Mouse (Mus musculus) intestine, embryonic 14.5 days (tissue): Measurements from ENCODE around the gene Glp1r. TPM values are rescaled to one million over a fixed set of nuclear protein-coding genes. Genes with fewer than 3 reads are reported as not detected.

ENCODE experiments used
- ATAC-seq: fragments of 200-750 bp; cut with Nextera tagmentation; replicated peaks from 2 replicates; pipeline ENCODE4 v1.8.0; 2017; ENCODE audit warnings: low read depth, moderate number of reproducible peaks, moderate TSS enrichment, moderate library complexity; ENCODE audit not compliant: low FRiP score, low TSS enrichment
- DNase-seq: peaks from one replicate; pipeline ENCODE4 v3.0.0-alpha.2; 2018; ENCODE audit warnings: low spot score
- H3K27ac ChIP-seq: fragments of 300-500 bp; sonication (generic); 2 replicates; pipeline ENCODE4 v1.5.1; 2014; ENCODE audit warnings: low read depth, mild to moderate bottlenecking, control low read depth
- H3K27me3 ChIP-seq: fragments of 300-500 bp; sonication (generic); replicated peaks from 2 replicates; pipeline ENCODE4 v1.6.1; 2014; ENCODE audit warnings: low read length, control low read depth; ENCODE audit not compliant: control insufficient read depth, insufficient read depth
- H3K36me3 ChIP-seq: fragments of 300-500 bp; sonication (generic); 2 replicates; pipeline ENCODE4 v1.6.1; 2014; ENCODE audit warnings: low read length, control low read depth; ENCODE audit not compliant: control insufficient read depth, insufficient read depth
- H3K4me1 ChIP-seq: fragments of 300-500 bp; sonication (generic); replicated peaks from 2 replicates; pipeline ENCODE4 v1.6.1; 2014; ENCODE audit warnings: low read length, control low read depth, mixed read lengths; ENCODE audit not compliant: control insufficient read depth, insufficient read depth
- H3K4me2 ChIP-seq: fragments of 300-500 bp; sonication (generic); 2 replicates; pipeline ENCODE4 v1.6.1; 2014; ENCODE audit warnings: low read length
- H3K4me3 ChIP-seq: fragments of 300-500 bp; sonication (generic); 2 replicates; pipeline ENCODE4 v1.5.1; 2014; ENCODE audit warnings: low read depth, low read length, control low read depth, mixed read lengths
- H3K9ac ChIP-seq: fragments of 300-500 bp; sonication (generic); 2 replicates; pipeline ENCODE4 v1.6.1; 2014; ENCODE audit warnings: mild to moderate bottlenecking, low read length
- H3K9me3 ChIP-seq: fragments of 300-500 bp; sonication (generic); 2 replicates; pipeline ENCODE4 v1.6.1; 2016; ENCODE audit warnings: low read length, control low read depth; ENCODE audit not compliant: control insufficient read depth
- WGBS: fragments of 180-500 bp; shearing (Covaris S2); extraction: QIAGEN DNeasy Blood & Tissue Kit; methylation state at CpG from one replicate; pipeline ENCODE4 v1.1.7; 2014; 5-methylcytosine and 5-hydroxymethylcytosine counted together
- polyA plus RNA-seq: library from polyadenylated mRNA; unstranded; fragments of >200 nt; fragmentation: Nextera tagmentation; extraction: Ambion mirVana; gene quantifications from 2 replicates; pipeline ENCODE4 v1.2.1, GENCODE M21; 2014

The Glp1r gene
- polyA plus RNA-seq, 1 experiment from 2014 or later, result 0.37 TPM

DNA sequence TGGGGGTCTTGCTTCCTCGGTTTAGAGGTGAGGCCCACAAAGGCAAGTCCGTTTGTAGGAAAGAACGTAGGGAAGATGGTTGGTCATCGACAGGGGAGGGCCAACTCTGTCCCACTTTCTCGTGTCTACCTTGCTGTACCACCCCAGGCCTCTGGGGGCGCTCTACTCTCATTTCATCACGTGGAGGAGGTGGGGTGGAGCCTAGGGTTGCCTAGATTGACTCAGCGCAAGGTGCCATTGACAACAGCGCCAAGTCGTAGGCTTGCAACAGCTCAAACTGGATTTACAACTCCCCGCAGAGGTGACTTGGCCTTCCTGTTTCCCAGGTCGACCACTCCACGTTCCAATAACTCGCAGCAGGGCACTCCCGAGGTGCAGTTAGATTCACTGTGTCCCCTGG, 27.3 kb upstream of the Glp1r start:
- Histone ChIP-seq H3K27ac (no peak overlapping the region), H3K4me2 (peak overlapping the region; percentile 11; the same call in 1 of the 2 replicates), H3K4me1 (no peaks in the 10 kb centered on the region), H3K36me3 (no peaks in the 10 kb centered on the region), H3K9ac (no peak overlapping the region), H3K4me3 (no peak overlapping the region), H3K9me3 (no peaks in the 10 kb centered on the region), H3K27me3 (no peaks in the 10 kb centered on the region)
- no peak for ATAC-seq
- DNase-seq, result no peak
- 58% methylated on average over 15 of the region's 15 CpGs for WGBS

DNA sequence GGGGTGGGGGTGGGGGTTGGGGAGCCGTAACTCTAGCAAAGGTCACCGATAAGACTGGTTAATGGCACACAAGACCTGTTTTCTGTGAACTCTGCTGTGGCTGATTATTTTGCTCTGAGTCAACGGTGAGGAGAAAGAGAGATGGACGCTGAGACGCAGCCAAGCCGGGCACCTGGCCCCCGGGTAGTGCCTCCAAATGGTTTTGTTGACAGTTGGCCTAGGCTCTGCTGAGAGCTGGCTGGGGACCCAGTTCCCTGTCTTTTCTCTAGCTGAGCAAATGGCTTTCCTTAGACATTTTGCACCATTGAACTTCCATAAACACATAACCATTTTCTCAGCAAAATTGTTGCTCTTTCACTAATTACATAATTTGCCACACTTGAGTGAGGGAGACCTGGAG, 24.2 kb upstream of the Glp1r start:
- Histone ChIP-seq H3K27me3 (no peaks in the 10 kb centered on the region), H3K4me3 (no peak overlapping the region), H3K4me1 (no peaks in the 10 kb centered on the region), H3K9ac (no peak overlapping the region), H3K9me3 (no peaks in the 10 kb centered on the region), H3K36me3 (no peaks in the 10 kb centered on the region), H3K4me2 (no peak overlapping the region), H3K27ac (no peak overlapping the region)
- 54% methylated on average over 7 of the region's 7 CpGs for WGBS
- no peak for DNase-seq
- ATAC-seq, result no peak

DNA sequence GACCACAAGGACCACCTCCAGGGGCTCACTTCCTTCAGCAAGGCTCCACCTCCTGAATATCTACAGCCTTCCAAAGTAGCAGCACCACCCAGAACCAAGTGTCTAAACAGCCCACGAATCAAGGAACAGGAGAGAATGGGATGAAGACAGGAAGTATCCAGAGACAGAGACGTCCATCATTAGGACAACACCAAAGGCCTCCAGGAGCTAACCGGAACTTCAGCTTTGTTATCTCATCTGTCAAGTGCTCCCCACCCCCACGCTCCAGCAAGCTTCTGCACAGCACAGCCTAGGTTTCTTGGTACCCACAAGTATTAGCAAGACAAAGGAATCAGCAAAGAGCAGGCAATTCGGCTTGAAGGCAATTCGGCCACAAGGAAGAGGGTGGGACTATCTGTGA, 23.0 kb upstream of the Glp1r start:
- Histone ChIP-seq H3K9ac (no peak overlapping the region), H3K4me3 (no peak overlapping the region), H3K27me3 (no peaks in the 10 kb centered on the region), H3K27ac (no peak overlapping the region), H3K4me1 (no peaks in the 10 kb centered on the region), H3K4me2 (no peak overlapping the region), H3K9me3 (no peaks in the 10 kb centered on the region), H3K36me3 (no peaks in the 10 kb centered on the region)
- 33% methylated on average over 6 of the region's 6 CpGs for WGBS
- ATAC-seq (no peak), DNase-seq (no peak)

DNA sequence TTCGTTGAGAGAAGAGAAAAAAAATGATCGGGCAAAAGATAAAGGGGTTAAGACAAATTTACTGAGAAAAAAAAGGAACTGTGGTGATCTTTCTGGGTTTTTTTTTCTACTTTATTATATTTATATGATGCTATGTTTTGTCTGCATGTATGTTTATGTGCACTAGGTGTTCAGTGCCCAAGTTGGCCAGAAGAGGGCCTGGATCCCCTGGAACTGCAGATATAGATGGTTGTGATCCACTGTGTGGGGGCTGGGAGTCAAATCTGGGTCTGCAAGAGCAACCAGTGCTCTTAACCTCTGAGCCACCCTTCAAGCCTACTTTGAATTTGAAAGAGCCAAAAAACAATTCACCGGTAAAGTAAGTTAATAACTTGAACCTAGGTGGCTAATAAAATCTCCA, 21.2 kb upstream of the Glp1r start:
- Histone ChIP-seq H3K4me3 (no peak overlapping the region), H3K27me3 (no peaks in the 10 kb centered on the region), H3K36me3 (no peaks in the 10 kb centered on the region), H3K4me1 (no peaks in the 10 kb centered on the region), H3K27ac (no peak overlapping the region), H3K9me3 (no peaks in the 10 kb centered on the region), H3K9ac (no peak overlapping the region), H3K4me2 (no peak overlapping the region)
- WGBS, result 87% methylated on average over 3 of the region's 3 CpGs
- DNase-seq (no peak), ATAC-seq (no peak)

DNA sequence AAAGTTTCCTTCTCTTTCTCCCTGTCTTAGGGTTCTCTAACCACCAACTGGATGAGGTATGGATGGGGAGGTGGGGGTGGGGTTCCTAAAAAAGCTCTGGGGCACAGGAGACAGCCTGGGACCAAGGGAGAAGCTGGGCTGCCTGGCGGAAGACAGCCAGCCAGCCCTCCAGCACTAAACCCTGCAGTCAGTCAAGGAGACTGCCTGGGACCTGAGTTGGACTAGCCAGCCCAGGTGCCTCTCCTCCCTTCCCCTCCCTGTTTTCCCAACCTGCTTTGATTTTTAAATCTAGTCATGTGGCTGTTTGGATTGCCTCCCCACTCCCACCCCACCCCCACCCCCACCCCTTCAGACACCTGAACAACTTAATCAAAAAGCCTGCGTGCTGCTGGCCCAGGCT, 20.6 kb upstream of the Glp1r start:
- WGBS, result 55% methylated on average over 2 of the region's 2 CpGs
- Histone ChIP-seq H3K9ac (no peak overlapping the region), H3K4me3 (no peak overlapping the region), H3K4me2 (no peak overlapping the region), H3K9me3 (peaks cover under 1% of the 10 kb centered on the region; the same call in 1 of the 2 replicates), H3K27ac (no peak overlapping the region), H3K36me3 (no peaks in the 10 kb centered on the region), H3K4me1 (no peaks in the 10 kb centered on the region), H3K27me3 (no peaks in the 10 kb centered on the region)
- DNase-seq (no peak), ATAC-seq (no peak)

DNA sequence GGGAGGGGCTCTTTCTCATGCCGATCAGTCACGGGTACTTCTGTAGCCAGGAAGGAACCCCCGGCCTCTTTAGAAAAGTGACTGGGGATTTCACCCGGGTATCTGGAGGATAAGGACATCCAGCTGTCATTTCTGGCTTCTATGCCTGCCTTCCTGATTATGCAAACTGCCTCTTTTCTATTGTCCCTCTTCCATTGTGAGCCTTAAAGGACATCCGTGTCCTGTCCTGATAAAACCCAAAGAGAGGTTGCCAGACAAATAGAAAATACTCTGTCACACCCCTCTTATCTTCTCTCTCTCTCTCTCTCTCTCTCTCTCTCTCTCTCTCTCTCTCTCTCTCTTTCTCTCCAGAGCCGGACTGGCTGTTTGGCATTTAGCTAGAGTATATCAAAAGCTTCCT, 19.4 kb upstream of the Glp1r start:
- DNase-seq (no peak), ATAC-seq (no peak)
- Histone ChIP-seq H3K27ac (no peak overlapping the region), H3K4me3 (no peak overlapping the region), H3K36me3 (no peaks in the 10 kb centered on the region), H3K9me3 (peaks cover 5% of the 10 kb centered on the region; the same call in 1 of the 2 replicates), H3K4me2 (no peak overlapping the region), H3K9ac (no peak overlapping the region), H3K4me1 (no peaks in the 10 kb centered on the region), H3K27me3 (no peaks in the 10 kb centered on the region)
- WGBS, result 4% methylated on average over 6 of the region's 6 CpGs

DNA sequence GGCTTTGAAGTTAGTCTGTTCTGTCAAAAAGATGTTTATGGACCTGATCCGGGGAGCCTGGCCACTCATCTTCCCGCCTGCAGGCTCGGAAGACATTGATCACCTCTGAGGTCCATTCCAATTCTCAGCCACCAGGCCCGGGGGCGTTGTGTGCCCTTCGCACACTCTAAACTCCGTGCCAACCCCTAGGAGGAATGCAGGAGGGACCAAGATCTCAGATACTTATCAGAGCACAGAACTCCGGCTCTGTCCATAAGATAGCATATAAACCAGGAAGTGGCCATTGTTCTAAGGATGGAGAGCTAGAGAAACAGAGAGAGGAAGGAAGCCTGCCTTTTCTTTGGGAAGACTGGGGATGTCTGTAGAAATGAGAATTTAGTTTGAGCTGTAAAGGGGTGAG, 18.1 kb upstream of the Glp1r start:
- no peak overlapping the region for H3K4me2 ChIP-seq
- no peak for ATAC-seq
- no peak overlapping the region for H3K27ac ChIP-seq
- H3K4me1 ChIP-seq, result no peaks in the 10 kb centered on the region
- DNase-seq, result no peak
- no peaks in the 10 kb centered on the region for H3K27me3 ChIP-seq
- no peak overlapping the region for H3K9ac ChIP-seq
- no peak overlapping the region for H3K4me3 ChIP-seq
- WGBS, result 60% methylated on average over 8 of the region's 8 CpGs
- peaks cover 5% of the 10 kb centered on the region; the same call in 1 of the 2 replicates for H3K9me3 ChIP-seq
- no peaks in the 10 kb centered on the region for H3K36me3 ChIP-seq

DNA sequence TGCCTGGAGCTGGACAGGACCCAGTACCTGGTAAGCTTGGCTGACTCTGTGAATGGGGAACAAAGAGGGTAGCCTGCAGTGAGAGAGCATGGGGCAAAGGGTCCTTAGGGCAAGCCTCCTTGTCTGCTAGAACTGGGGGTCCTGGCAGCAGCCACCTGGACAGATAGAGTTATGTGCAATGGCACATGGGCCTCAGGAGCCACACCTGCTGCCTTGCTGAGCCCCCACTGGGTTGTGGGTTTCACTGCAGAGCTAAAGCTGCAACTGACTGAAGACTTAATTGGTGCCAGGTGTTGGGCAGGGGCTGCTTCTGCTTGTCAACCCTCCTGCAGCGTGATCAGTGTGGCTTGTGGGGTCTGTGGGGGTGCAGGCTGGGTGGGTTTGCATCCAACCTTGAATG, 9.5 kb upstream of the Glp1r start:
- WGBS, result 11% methylated on average over 1 of the region's 1 CpGs
- H3K4me3 ChIP-seq, result no peak overlapping the region
- no peak overlapping the region for H3K27ac ChIP-seq
- H3K9ac ChIP-seq, result no peak overlapping the region
- no peak overlapping the region for H3K4me2 ChIP-seq
- H3K9me3 ChIP-seq, result no peaks in the 10 kb centered on the region
- ATAC-seq (no peak), DNase-seq (no peak)
- H3K27me3 ChIP-seq, result no peaks in the 10 kb centered on the region
- H3K4me1 ChIP-seq, result no peaks in the 10 kb centered on the region
- H3K36me3 ChIP-seq, result no peaks in the 10 kb centered on the region

DNA sequence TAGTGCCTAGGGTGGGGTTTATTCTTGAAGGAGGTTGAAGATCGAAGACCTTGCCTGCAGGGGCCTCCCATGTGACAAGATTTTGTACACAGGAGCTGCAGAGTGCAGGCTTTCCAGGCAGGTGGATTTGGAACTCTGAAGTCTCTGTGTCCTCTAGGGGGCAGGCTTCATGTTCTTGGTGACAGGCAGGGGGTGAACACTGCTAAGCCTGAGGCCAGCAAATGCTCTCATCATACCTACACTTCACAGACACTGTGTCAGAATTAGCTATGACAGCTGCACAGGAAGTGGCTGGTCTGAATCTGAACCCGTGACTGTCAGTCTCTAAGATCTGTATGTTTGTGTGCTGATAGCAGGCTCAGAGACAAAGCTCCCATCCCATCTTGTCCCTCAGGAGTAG, 8.9 kb upstream of the Glp1r start:
- no peak overlapping the region for H3K9ac ChIP-seq
- H3K36me3 ChIP-seq, result no peaks in the 10 kb centered on the region
- no peak overlapping the region for H3K4me3 ChIP-seq
- DNase-seq (no peak), ATAC-seq (no peak)
- no peaks in the 10 kb centered on the region for H3K4me1 ChIP-seq
- H3K4me2 ChIP-seq, result no peak overlapping the region
- H3K27ac ChIP-seq, result no peak overlapping the region
- H3K9me3 ChIP-seq, result no peaks in the 10 kb centered on the region
- no peaks in the 10 kb centered on the region for H3K27me3 ChIP-seq
- 28% methylated on average over 2 of the region's 2 CpGs for WGBS
